Mouse (Mus musculus) bone marrow macrophage, adult 2 months (primary cell): ENCODE results near the gene Dtx1.

Experiments
- CTCF ChIP-seq: IDR thresholded peaks from 2 replicates; pipeline ENCODE4 v1.5.1; 2012; ENCODE audit warnings: low read depth, mild to moderate bottlenecking, low read length, moderate library complexity
- POLR2A ChIP-seq: IDR thresholded peaks from 2 replicates; pipeline ENCODE4 v1.6.1; 2012; ENCODE audit warnings: mild to moderate bottlenecking, low read depth, low read length, borderline replicate concordance

DNA sequence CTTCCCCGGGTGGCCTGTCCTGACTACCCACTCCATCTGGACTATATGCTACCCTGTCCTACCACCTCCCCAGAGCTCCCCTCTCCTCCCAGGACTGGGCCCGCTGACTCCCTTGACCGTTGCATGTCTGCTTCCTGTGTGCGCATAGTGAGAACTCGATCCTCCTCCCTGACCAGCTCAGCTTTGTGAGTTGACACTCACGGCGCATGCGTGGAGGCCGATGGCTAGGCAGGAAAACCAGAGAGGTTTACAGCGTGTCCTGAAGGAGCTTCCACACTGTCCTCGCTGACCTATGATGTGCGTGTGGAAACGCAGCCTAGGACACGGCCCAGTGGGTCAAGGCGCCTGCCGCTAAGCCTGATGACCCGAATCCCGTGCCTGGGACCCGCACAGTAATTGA, 19.7 kb downstream of the Dtx1 start:
- TF ChIP-seq POLR2A (no peak), CTCF (no peak)
